Mouse (Mus musculus): ENCODE results near the gene Gm20388. TPM values are rescaled to one million over a fixed set of nuclear protein-coding genes. Genes with fewer than 3 reads are reported as not detected.
A peak's percentile ranks its signal among the peaks of the same experiment; 100 is the strongest.

Gm20388 gene
- polyA plus RNA-seq, 1 experiment = 59.3 TPM

- TF ChIP-seq POLR2A (IDR thresholded peaks at IDR 0.05; ENCODE audit: borderline replicate concordance, extremely low read depth, insufficient read depth, insufficient read length, poor library complexity, severe bottlenecking) = no peak
- no peak for TF ChIP-seq CTCF (IDR thresholded peaks at IDR 0.05; ENCODE audit: borderline replicate concordance, extremely low read depth, insufficient read depth, insufficient read length)
- no peak for DNase-seq (ENCODE audit: low read depth)
These were observed 3471.9 kb downstream of the Gm20388 start for GRCm38 (mm10) chr8:123382516-123382915.

GRCm38 (mm10) chr8:123384883-123385540, 3474.4 kb downstream of the Gm20388 start:
- TF ChIP-seq POLR2A (IDR thresholded peaks at IDR 0.05; ENCODE audit: borderline replicate concordance, extremely low read depth, insufficient read depth, insufficient read length, poor library complexity, severe bottlenecking) = no peak
- TF ChIP-seq CTCF (IDR thresholded peaks at IDR 0.05; ENCODE audit: borderline replicate concordance, extremely low read depth, insufficient read depth, insufficient read length) = peak; percentile 65; the same call in 1 of the 2 replicates
- DNase-seq (ENCODE audit: low read depth) = peak; percentile 47

- TF ChIP-seq POLR2A (IDR thresholded peaks at IDR 0.05; ENCODE audit: borderline replicate concordance, extremely low read depth, insufficient read depth, insufficient read length, poor library complexity, severe bottlenecking) = no peak
- no peak for TF ChIP-seq CTCF (IDR thresholded peaks at IDR 0.05; ENCODE audit: borderline replicate concordance, extremely low read depth, insufficient read depth, insufficient read length)
- no peak for DNase-seq (ENCODE audit: low read depth)
These were observed 3476.4 kb downstream of the Gm20388 start for GRCm38 (mm10) chr8:123387041-123387440.

- TF ChIP-seq CTCF (IDR thresholded peaks at IDR 0.05; ENCODE audit: borderline replicate concordance, extremely low read depth, insufficient read depth, insufficient read length) (no peak), POLR2A (IDR thresholded peaks at IDR 0.05; ENCODE audit: borderline replicate concordance, extremely low read depth, insufficient read depth, insufficient read length, poor library complexity, severe bottlenecking) (no peak)
- no peak for DNase-seq (ENCODE audit: low read depth)
These were observed 3477.2 kb downstream of the Gm20388 start for GRCm38 (mm10) chr8:123387801-123388200.

- no peak for DNase-seq (ENCODE audit: low read depth)
- no peak for TF ChIP-seq POLR2A (IDR thresholded peaks at IDR 0.05; ENCODE audit: borderline replicate concordance, extremely low read depth, insufficient read depth, insufficient read length, poor library complexity, severe bottlenecking)
- TF ChIP-seq CTCF (IDR thresholded peaks at IDR 0.05; ENCODE audit: borderline replicate concordance, extremely low read depth, insufficient read depth, insufficient read length) = no peak
These were observed 3478.4 kb downstream of the Gm20388 start for GRCm38 (mm10) chr8:123389026-123389425.

GRCm38 (mm10) chr8:123398308-123398707, 3487.7 kb downstream of the Gm20388 start:
- no peak for TF ChIP-seq CTCF (IDR thresholded peaks at IDR 0.05; ENCODE audit: borderline replicate concordance, extremely low read depth, insufficient read depth, insufficient read length)
- TF ChIP-seq POLR2A (IDR thresholded peaks at IDR 0.05; ENCODE audit: borderline replicate concordance, extremely low read depth, insufficient read depth, insufficient read length, poor library complexity, severe bottlenecking) = no peak
- DNase-seq (ENCODE audit: low read depth) = no peak

GRCm38 (mm10) chr8:123401936-123402335, 3491.3 kb downstream of the Gm20388 start:
- DNase-seq (ENCODE audit: low read depth) = no peak
- TF ChIP-seq POLR2A (IDR thresholded peaks at IDR 0.05; ENCODE audit: borderline replicate concordance, extremely low read depth, insufficient read depth, insufficient read length, poor library complexity, severe bottlenecking) = no peak
- TF ChIP-seq CTCF (IDR thresholded peaks at IDR 0.05; ENCODE audit: borderline replicate concordance, extremely low read depth, insufficient read depth, insufficient read length) = no peak

- no peak for TF ChIP-seq CTCF (IDR thresholded peaks at IDR 0.05; ENCODE audit: borderline replicate concordance, extremely low read depth, insufficient read depth, insufficient read length)
These were observed 3492.2 kb downstream of the Gm20388 start for GRCm38 (mm10) chr8:123402730-123403326.

GRCm38 (mm10) chr8:123404521-123404920, 3493.9 kb downstream of the Gm20388 start:
- no peak for DNase-seq (ENCODE audit: low read depth)
- TF ChIP-seq CTCF (IDR thresholded peaks at IDR 0.05; ENCODE audit: borderline replicate concordance, extremely low read depth, insufficient read depth, insufficient read length) = no peak
- no peak for TF ChIP-seq POLR2A (IDR thresholded peaks at IDR 0.05; ENCODE audit: borderline replicate concordance, extremely low read depth, insufficient read depth, insufficient read length, poor library complexity, severe bottlenecking)

More at GRCm38 (mm10) chr8:123402730-123403326, 3492.2 kb downstream of the Gm20388 start:
- DNase-seq (ENCODE audit: low read depth) = no peak

GRCm38 (mm10) chr8:123406786-123407185, 3496.1 kb downstream of the Gm20388 start, which contains the start of gene Mc1r:
Mc1r (plus strand) TSS chr8:123407107.
- TF ChIP-seq POLR2A (IDR thresholded peaks at IDR 0.05; ENCODE audit: borderline replicate concordance, extremely low read depth, insufficient read depth, insufficient read length, poor library complexity, severe bottlenecking) = no peak
- TF ChIP-seq CTCF (IDR thresholded peaks at IDR 0.05; ENCODE audit: borderline replicate concordance, extremely low read depth, insufficient read depth, insufficient read length) = peak; percentile 91
- peak; percentile 70 for DNase-seq (ENCODE audit: low read depth)

- DNase-seq (ENCODE audit: low read depth) = no peak
- TF ChIP-seq POLR2A (IDR thresholded peaks at IDR 0.05; ENCODE audit: borderline replicate concordance, extremely low read depth, insufficient read depth, insufficient read length, poor library complexity, severe bottlenecking) (no peak), CTCF (IDR thresholded peaks at IDR 0.05; ENCODE audit: borderline replicate concordance, extremely low read depth, insufficient read depth, insufficient read length) (no peak)
These were observed 3497.0 kb downstream of the Gm20388 start for GRCm38 (mm10) chr8:123407612-123408011.

All from brain, embryonic 14.5 days (tissue).